Mouse (Mus musculus): ENCODE results near the gene Srl.
"Not testable (repeated sequence)": the region's sequence is repeated elsewhere in the genome, so short reads cannot be mapped to it uniquely, and the experiment has no call there.

Srl gene

DNA sequence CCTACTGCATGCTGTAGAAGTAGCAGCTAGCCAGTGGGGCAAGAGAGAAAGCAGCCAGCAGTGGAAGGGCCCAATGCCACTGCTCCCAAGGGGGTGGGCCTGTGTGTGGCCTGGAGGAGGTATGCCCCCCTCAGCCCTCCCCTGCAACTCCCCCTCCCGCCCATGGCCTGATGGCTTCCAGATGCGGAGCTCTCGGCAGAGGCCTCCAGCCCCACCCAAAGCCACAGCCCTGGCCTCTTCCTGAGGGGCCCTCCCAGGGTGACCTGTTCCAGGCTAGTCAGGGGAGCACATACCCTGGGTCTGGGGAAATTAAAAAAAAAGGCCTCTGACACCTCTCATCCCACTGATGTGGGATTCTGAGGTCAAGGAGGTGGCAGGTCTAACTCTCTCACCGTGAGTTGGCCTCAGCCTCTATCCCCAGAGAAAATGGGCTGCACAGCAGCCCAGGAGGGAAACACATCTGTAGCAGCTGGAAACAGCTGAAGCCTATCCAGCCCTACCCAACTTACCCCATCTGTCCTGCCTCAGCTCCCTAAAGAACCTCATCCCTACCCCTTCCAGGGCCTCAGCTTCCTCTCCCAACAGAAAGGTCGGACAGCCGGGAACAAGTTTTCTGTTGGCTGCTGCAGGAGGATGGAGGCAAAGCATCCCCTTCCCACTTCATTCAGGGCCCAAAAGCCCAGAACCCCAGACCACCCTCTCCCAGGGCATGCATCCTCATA, 11.4 kb upstream of the Srl start:
- no peak for DNase-seq (ENCODE audit: low spot score)

- DNase-seq (ENCODE audit: low spot score): no peak
Observed at GRCm38 (mm10) chr16:4551885-4552284, 10.3 kb upstream of the Srl start.

DNA sequence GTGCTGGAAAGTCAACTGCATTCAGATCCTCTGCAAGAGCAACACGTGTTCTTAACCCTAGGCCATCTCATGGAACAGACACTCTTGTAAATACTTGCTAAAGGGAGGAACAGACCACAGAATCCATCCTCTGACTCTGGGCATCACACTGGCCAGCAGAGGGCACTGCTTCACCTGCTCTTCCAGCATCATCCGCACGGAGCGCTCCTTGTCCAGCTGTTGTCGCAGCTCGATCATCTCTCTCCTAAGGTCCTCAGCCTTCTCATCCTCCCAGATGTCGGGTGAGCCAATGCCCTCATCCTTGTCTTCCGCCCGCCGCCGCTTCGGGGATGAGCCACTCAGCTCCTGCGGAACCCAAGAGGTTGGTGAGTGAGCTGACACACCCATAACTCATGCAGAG, 9.4 kb upstream of the Srl start:
- DNase-seq (ENCODE audit: low spot score): peak; percentile 70

GRCm38 (mm10) chr16:4548953-4549688, 7.5 kb upstream of the Srl start:
- no peak for DNase-seq (ENCODE audit: low spot score)

- no peak for DNase-seq (ENCODE audit: low spot score)
Observed at GRCm38 (mm10) chr16:4547611-4548010, 6.0 kb upstream of the Srl start.

DNA sequence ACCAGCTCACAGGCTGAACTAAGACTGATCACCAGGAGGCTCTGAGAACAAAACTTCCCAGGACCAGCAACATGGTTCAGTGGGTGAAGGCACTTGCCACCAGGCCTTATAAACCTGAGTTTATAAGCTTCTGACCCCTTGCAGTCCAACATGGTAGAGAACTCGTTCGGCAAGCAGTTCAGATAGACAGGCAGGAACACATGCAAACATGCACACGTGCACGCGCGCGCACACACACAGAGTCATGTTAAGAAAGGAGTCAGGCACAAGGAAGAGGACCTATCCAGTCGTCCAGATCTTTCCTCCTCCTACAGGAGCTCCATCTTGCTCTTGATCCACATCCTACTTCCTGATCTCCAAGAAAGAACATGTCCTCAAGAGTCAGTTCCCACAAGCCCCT, 5.2 kb upstream of the Srl start:
- no peak for DNase-seq (ENCODE audit: low spot score)

- no peak for DNase-seq (ENCODE audit: low spot score)
Observed at GRCm38 (mm10) chr16:4544845-4545244, 3.2 kb upstream of the Srl start.

DNA sequence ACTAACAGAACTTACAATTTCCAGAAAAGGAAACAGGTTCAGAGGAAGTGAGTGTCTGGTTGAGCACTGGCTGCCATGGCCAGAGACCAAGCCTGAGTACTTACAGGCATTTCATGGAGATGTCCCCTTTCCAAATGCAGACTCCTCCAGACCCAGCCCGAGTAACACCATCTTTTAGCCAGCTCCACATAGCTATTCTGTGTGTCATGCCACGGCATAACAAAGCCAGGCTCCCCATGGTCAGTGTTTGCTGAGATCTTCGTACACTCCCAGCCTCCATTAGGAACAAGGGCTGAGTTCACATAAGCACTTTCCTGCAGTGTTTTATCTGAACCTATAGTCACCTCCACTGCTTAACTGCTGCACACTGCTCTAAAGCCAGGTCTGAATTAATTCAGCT, 1.6 kb upstream of the Srl start:
- no peak for DNase-seq (ENCODE audit: low spot score)

GRCm38 (mm10) chr16:4542236-4542774, 689 bp upstream of the Srl start:
- DNase-seq (ENCODE audit: low spot score): no peak

DNA sequence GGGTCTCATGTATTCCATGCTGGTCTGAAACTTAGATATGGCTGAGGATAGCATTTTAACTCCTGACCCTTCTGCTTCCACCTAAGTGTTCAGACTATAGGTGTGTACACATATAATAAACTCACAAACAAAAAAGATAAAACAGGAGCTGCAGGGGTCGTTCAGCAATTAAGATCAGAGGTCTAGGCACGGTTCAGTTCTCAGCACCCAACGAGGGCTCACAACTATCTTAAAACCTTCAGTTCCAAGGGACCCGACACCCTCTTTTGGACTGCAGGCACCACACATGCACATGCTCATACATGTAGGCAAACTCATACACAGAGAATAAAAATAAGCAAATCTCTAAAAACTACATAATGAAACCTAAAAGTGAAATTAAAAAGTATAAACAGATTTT, 583 bp downstream of the Srl start:
- DNase-seq (ENCODE audit: low spot score): no peak

GRCm38 (mm10) chr16:4540064-4540775, 1.4 kb downstream of the Srl start:
- no peak for DNase-seq (ENCODE audit: low spot score)

DNA sequence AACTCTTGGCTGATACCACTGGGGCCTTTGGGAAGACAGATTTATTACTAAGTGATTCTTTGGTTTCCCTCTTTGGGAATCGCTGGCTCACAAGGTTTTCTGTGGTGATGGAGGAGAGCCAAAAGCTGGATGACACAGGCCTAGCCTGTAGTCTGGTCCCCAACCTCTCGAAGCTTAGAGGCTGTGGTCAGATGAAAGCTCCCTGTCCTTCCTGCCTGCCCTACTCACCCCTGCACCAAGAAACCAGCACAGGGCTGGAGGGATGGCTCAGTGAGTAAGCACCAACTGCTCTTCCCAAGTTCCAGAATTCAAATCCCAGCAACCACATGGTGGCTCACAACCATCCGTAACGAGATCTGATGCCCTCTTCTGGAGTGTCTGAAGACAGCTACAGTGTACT, 2.1 kb downstream of the Srl start:
- no peak for DNase-seq (ENCODE audit: low spot score)

GRCm38 (mm10) chr16:4537616-4538358, 3.8 kb downstream of the Srl start:
- DNase-seq (ENCODE audit: low spot score): no peak

GRCm38 (mm10) chr16:4527373-4527772, 14.2 kb downstream of the Srl start:
- not testable (repeated sequence) for DNase-seq (ENCODE audit: low spot score)

GRCm38 (mm10) chr16:4523313-4524004, 18.2 kb downstream of the Srl start:
- no peak for DNase-seq (ENCODE audit: low spot score)

DNA sequence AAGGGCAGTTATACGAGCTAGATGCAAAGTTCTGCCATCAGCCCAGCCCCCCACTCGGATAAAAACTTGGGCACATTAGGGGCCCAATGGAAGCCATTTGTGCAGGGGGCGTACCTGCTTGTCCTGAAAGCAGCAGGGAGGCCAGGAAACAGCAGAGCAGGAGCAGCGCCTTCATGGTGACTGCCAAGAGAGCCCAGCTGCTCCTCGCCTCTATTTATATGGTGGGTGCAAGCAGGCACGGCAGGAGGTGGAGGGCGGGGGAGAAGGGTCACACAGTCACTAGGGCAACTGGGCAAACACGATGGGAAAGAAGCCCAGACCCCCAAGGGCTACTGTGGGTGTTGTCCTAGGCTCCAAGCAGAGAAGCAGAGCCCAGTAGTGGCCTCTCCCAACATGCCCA, 18.7 kb downstream of the Srl start:
- DNase-seq (ENCODE audit: low spot score): no peak

- DNase-seq (ENCODE audit: low spot score): no peak
Observed at GRCm38 (mm10) chr16:4521735-4522530, 19.7 kb downstream of the Srl start.

DNA sequence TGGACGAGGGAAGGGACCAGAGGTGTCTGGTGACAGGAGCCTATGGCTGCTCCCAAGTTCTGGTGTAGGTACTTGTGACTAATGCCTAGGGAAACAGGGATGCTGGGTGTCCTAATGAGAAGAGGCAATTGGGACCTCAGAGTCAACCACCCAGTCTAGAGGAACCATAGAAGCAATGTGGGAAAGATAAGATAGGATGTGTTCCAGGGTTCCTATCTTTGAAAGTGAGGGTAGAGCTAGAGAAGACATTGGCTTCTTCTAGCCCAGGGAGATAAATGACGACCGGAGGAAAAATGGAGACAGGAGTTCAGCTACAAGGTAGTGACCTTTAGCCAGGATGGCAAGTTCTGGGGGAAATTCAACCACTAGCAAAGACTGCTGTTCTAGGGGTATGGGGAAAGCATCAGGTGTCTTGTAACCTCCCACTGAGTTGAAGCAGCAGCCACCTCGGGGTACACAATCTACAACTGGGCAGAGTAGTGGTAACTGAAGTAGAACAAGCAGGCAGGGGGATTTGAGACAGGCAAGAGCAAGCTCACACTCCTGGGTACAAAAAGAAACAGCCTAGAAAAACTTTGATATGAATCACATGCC, 20.4 kb downstream of the Srl start:
- DNase-seq (ENCODE audit: low spot score): no peak

DNA sequence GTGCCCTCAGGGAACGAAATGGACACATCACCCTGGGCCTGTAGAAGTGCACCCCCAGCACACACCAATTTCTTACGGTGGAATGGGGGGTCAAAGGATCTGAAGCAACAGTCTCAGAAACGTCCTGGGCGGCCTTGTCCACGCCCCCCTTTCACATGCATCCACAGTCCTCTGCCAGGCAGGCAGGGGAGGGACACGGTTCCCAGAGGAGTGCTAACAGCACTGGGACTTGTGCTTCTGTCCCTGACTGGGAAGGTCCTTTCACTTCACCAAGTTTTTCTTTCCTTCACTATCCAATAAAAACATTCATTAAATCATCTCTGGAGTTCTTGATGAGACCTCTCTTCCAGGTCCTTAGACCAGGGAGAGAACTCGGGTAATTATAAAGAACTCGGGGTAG, 20.9 kb downstream of the Srl start:
- DNase-seq (ENCODE audit: low spot score): no peak

- DNase-seq (ENCODE audit: low spot score): no peak
Observed at GRCm38 (mm10) chr16:4519825-4520224, 21.8 kb downstream of the Srl start.
